Mouse (Mus musculus): ENCODE results near the gene Mgmt. TPM values are rescaled to one million over a fixed set of nuclear protein-coding genes. Genes with fewer than 3 reads are reported as not detected.
A peak's percentile ranks its signal among the peaks of the same experiment; 100 is the strongest.

The Mgmt gene
- total and polyA plus RNA-seq, 3 experiments: 5.2 to 10.8 (median 8.5) TPM

DNA sequence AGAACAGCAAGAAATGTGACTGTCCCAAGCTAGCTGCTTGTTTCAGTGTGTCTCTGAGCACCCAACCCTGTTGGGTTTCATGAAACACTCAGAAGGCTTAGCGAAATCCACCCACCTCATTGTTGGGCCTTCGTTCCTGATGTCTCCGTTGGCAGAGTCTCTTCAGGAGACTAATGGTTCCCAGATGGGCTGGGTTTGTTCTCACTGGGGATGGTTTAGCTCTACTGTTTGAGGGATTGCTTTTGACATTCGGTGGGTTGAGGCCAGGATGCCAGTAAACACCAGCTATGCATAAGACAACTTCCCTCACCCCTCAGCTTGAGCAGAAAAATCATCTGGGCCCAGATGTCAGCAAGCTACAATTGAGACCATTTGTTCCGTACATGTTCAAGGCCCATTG lies 39.9 kb downstream of the Mgmt start:
- H3K4me3 ChIP-seq (replicated peaks in 1 of 3; ENCODE audit: low read depth in 2 of 3, low read length in 2 of 3, poor library complexity in 1 of 3): no peak overlapping the region
- peaks cover 15 to 39% of the 10 kb centered on the region in 2 experiments for H3K4me1 ChIP-seq (ENCODE audit: control insufficient read depth in 1 of 2, insufficient read depth in 2 of 2)
- no peak for DNase-seq (ENCODE audit: extremely low read depth)
- H3K27me3 ChIP-seq (replicated peaks): no peaks in the 10 kb centered on the region
- TF ChIP-seq CHD2 (IDR thresholded peaks at IDR 0.05; ENCODE audit: low read length) (no peak), TCF12 (IDR thresholded peaks at IDR 0.05; ENCODE audit: low read depth, low read length) (no peak), ZKSCAN1 (IDR thresholded peaks at IDR 0.05; ENCODE audit: borderline replicate concordance, low read depth, low read length) (no peak), ZNF384 (IDR thresholded peaks at IDR 0.05; ENCODE audit: low read depth, low read length) (no peak)
- H3K9me3 ChIP-seq (replicated peaks; ENCODE audit: low read length): peaks cover 21% of the 10 kb centered on the region
- dilution Hi-C loops (cut with MboI; ENCODE audit: extremely low pct_ligation_motif_present, extremely low pct_unique_long_range_greater_than_20kb, low sequenced_read_pairs): no loop called here
- H3K4me2 ChIP-seq (ENCODE audit: insufficient read depth, low read depth, poor library complexity, severe bottlenecking): no peak overlapping the region
- peaks cover 0 to 40% of the 10 kb centered on the region in 2 experiments for H3K36me3 ChIP-seq (replicated peaks in 1 of 2; ENCODE audit: control insufficient read depth in 1 of 2, insufficient read depth in 1 of 2, low read length in 1 of 2)
- H3K79me2 ChIP-seq (replicated peaks; ENCODE audit: control insufficient read depth, extremely low read depth, insufficient read depth, poor library complexity, severe bottlenecking): no peaks in the 10 kb centered on the region
- in situ Hi-C loops (cut with MboI; ENCODE audit: low pct_ligation_motif_present, low pct_unique_long_range_greater_than_20kb, low sequenced_read_pairs): no loop called here
- no peak overlapping the region for H3K27ac ChIP-seq (ENCODE audit: insufficient read depth, low read depth)
- H3K9ac ChIP-seq (ENCODE audit: insufficient read depth, low read depth): no peak overlapping the region

- dilution Hi-C loops (cut with MboI; ENCODE audit: extremely low pct_ligation_motif_present, extremely low pct_unique_long_range_greater_than_20kb, low sequenced_read_pairs): no loop called here
- in situ Hi-C loops (cut with MboI; ENCODE audit: low pct_ligation_motif_present, low pct_unique_long_range_greater_than_20kb, low sequenced_read_pairs): no loop called here
Measured at GRCm38 (mm10) chr7:136934784-136935183, 40.4 kb downstream of the Mgmt start.

DNA sequence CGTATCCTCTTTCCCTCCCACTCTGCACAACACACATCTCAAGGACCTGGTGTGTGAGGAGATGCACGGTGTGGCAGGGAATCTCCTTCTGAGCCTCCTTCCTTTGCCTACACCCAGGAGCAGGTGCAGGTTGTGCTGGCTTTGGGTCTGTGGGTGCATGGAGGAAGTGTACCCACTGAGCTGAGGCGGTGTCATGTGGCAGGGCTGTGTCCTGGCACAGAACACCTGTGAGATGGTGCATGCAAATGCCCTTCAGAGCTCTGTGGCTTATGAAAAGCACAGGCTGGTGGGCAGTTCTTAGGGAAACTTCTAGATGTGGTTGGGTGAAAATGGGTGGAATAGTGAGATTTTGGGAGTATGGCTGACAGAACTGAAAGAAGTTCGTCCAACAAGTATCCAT lies 44.0 kb downstream of the Mgmt start:
- peak; percentile 42 for DNase-seq (ENCODE audit: extremely low read depth)
- in situ Hi-C loops (cut with MboI; ENCODE audit: low pct_ligation_motif_present, low pct_unique_long_range_greater_than_20kb, low sequenced_read_pairs): no loop called here
- no peaks in the 10 kb centered on the region for H3K79me2 ChIP-seq (replicated peaks; ENCODE audit: control insufficient read depth, extremely low read depth, insufficient read depth, poor library complexity, severe bottlenecking)
- no peak overlapping the region for H3K4me2 ChIP-seq (ENCODE audit: insufficient read depth, low read depth, poor library complexity, severe bottlenecking)
- no peak overlapping the region for H3K27ac ChIP-seq (ENCODE audit: insufficient read depth, low read depth)
- peaks cover 19 to 72% of the 10 kb centered on the region in 2 experiments for H3K4me1 ChIP-seq (ENCODE audit: control insufficient read depth in 1 of 2, insufficient read depth in 2 of 2)
- no peak overlapping the region for H3K9ac ChIP-seq (ENCODE audit: insufficient read depth, low read depth)
- no peak overlapping the region for H3K4me3 ChIP-seq (replicated peaks in 1 of 3; ENCODE audit: low read depth in 2 of 3, low read length in 2 of 3, poor library complexity in 1 of 3)
- TF ChIP-seq POLR2A (IDR thresholded peaks at IDR 0.05; ENCODE audit: low read depth, low read length) (no peak), ZMIZ1 (IDR thresholded peaks at IDR 0.05; ENCODE audit: low read depth, low read length) (no peak), BHLHE40 (IDR thresholded peaks at IDR 0.05; ENCODE audit: low read depth, low read length) (peak; percentile 15; the same call in 1 of the 2 replicates), EP300 (IDR thresholded peaks at IDR 0.05; ENCODE audit: low read length) (peak; percentile 36; the same call in 1 of the 2 replicates)
- H3K27me3 ChIP-seq (replicated peaks): no peaks in the 10 kb centered on the region
- peaks cover 21% of the 10 kb centered on the region for H3K9me3 ChIP-seq (replicated peaks; ENCODE audit: low read length)
- peaks cover 0 to 26% of the 10 kb centered on the region in 2 experiments for H3K36me3 ChIP-seq (replicated peaks in 1 of 2; ENCODE audit: control insufficient read depth in 1 of 2, insufficient read depth in 1 of 2, low read length in 1 of 2)
- dilution Hi-C loops (cut with MboI; ENCODE audit: extremely low pct_ligation_motif_present, extremely low pct_unique_long_range_greater_than_20kb, low sequenced_read_pairs): no loop called here

More at GRCm38 (mm10) chr7:136934784-136935183, 40.4 kb downstream of the Mgmt start:
- H3K9ac ChIP-seq (ENCODE audit: insufficient read depth, low read depth): no peak overlapping the region
- H3K9me3 ChIP-seq (replicated peaks; ENCODE audit: low read length): peaks cover 21% of the 10 kb centered on the region
- no peak overlapping the region for H3K4me2 ChIP-seq (ENCODE audit: insufficient read depth, low read depth, poor library complexity, severe bottlenecking)
- H3K27ac ChIP-seq (ENCODE audit: insufficient read depth, low read depth): no peak overlapping the region
- H3K4me1 ChIP-seq (ENCODE audit: control insufficient read depth in 1 of 2, insufficient read depth in 2 of 2): peaks cover 15 to 42% of the 10 kb centered on the region in 2 experiments
- no peak overlapping the region for H3K4me3 ChIP-seq (replicated peaks in 1 of 3; ENCODE audit: low read depth in 2 of 3, low read length in 2 of 3, poor library complexity in 1 of 3)
- H3K79me2 ChIP-seq (replicated peaks; ENCODE audit: control insufficient read depth, extremely low read depth, insufficient read depth, poor library complexity, severe bottlenecking): no peaks in the 10 kb centered on the region
- H3K36me3 ChIP-seq (replicated peaks in 1 of 2; ENCODE audit: control insufficient read depth in 1 of 2, insufficient read depth in 1 of 2, low read length in 1 of 2): peaks cover 0 to 41% of the 10 kb centered on the region in 2 experiments
- DNase-seq (ENCODE audit: extremely low read depth): no peak
- TF ChIP-seq MYC (IDR thresholded peaks at IDR 0.05; ENCODE audit: low read depth, low read length) (no peak), MXI1 (IDR thresholded peaks at IDR 0.05; ENCODE audit: low read depth, low read length) (no peak), KAT2A (IDR thresholded peaks at IDR 0.05; ENCODE audit: insufficient replicate concordance, low read length) (no peak), USF2 (conservative IDR thresholded peaks at IDR 0.05; ENCODE audit: low read depth, low read length) (no peak), HCFC1 (IDR thresholded peaks at IDR 0.05; ENCODE audit: low read depth, low read length) (no peak), ZKSCAN1 (IDR thresholded peaks at IDR 0.05; ENCODE audit: borderline replicate concordance, low read depth, low read length) (no peak), UBTF (IDR thresholded peaks at IDR 0.05; ENCODE audit: low read depth, low read length) (no peak), SIN3A (IDR thresholded peaks at IDR 0.05; ENCODE audit: low read length) (no peak), ETS1 (conservative IDR thresholded peaks at IDR 0.05; ENCODE audit: low read depth, low read length) (no peak), JUN (IDR thresholded peaks at IDR 0.05; ENCODE audit: insufficient read depth, low read depth, low read length) (no peak), NELFE (IDR thresholded peaks at IDR 0.05; ENCODE audit: low read depth, low read length) (no peak), TCF12 (IDR thresholded peaks at IDR 0.05; ENCODE audit: low read depth, low read length) (no peak), GABPA (IDR thresholded peaks at IDR 0.05; ENCODE audit: insufficient replicate concordance, low read depth, low read length) (no peak), MAX (IDR thresholded peaks at IDR 0.05; ENCODE audit: low read length) (no peak), PAX5 (IDR thresholded peaks at IDR 0.05; ENCODE audit: low read length) (no peak), CTCF (conservative IDR thresholded peaks at IDR 0.05 in 1 of 2, IDR thresholded peaks at IDR 0.05 in 1 of 2; ENCODE audit: low read depth in 2 of 2, low read length in 2 of 2) (no peak), NRF1 (IDR thresholded peaks at IDR 0.05; ENCODE audit: low read depth, low read length) (no peak), CHD1 (IDR thresholded peaks at IDR 0.05; ENCODE audit: low read depth, low read length) (no peak), ZC3H11A (IDR thresholded peaks at IDR 0.05; ENCODE audit: low read depth, low read length) (no peak), E2F4 (IDR thresholded peaks at IDR 0.05; ENCODE audit: insufficient replicate concordance, low read depth, low read length) (no peak)
- H3K27me3 ChIP-seq (replicated peaks): no peaks in the 10 kb centered on the region

Measured in CH12.LX (cell line).